ENCODE assay signal across 21 mouse cellular contexts in genomic region chr7:144248686-144249422, GRCm38 (mm10).
DNase-seq lines count a peak whose midpoint lies in the region; ATAC-seq and TF ChIP-seq lines count a peak whose summit lies in the region.
"Had no signal": no experiment of that assay in that cellular context is flagged by ENCODE, and none has a peak within 500 bp of the region (broad histone marks: within the 10 kb centered on the region; RNA-seq: fewer than 3 reads in every experiment).

No protein-coding gene starts in this region.

- 48% methylated on average over 2 of the region's 2 CpGs for WGBS in embryonic facial prominence, embryonic 11.5 days
- 44% methylated on average over 2 of the region's 2 CpGs for WGBS in embryonic facial prominence, embryonic 10.5 days
- 45% methylated on average over 2 of the region's 2 CpGs for WGBS in thymus, adult 2 months

- no peak for ATAC-seq in embryonic facial prominence, embryonic 11.5 days (replicated peaks; ENCODE audit: insufficient number of reproducible peaks, low FRiP score, low TSS enrichment, low read depth)
- ATAC-seq: midbrain, embryonic 15.5 days had no signal

- H3K4me2 ChIP-seq in embryonic facial prominence, embryonic 11.5 days (ENCODE audit: low read depth, low read length) = no peak overlapping the region
- H3K4me2 ChIP-seq: heart, embryonic 12.5 days; hindbrain, embryonic 12.5 days; limb, embryonic 15.5 days; midbrain, embryonic 15.5 days; neural tube, embryonic 15.5 days had no signal

- DNase-seq in embryonic facial prominence, embryonic 11.5 days (ENCODE audit: low spot score) = peak; percentile 16
- DNase-seq in embryonic facial prominence, embryonic 10.5 days (ENCODE audit: low spot score) = no peak
- no peak for DNase-seq in left cerebral cortex, adult 2 months (ENCODE audit: extremely low spot score in 1 of 2, low spot score in 2 of 2)
- DNase-seq in left cerebral cortex, postnatal 25 days (ENCODE audit: low spot score in 2 of 2) = no peak
- peak; percentile 77 for DNase-seq in ZHBTc4 (ENCODE audit: low read depth, low spot score)
- DNase-seq in thymus, adult 2 months = no peak
- no peak for DNase-seq in embryo, embryonic 10 days (ENCODE audit: low spot score)
- DNase-seq: cerebellum, adult 9-11 months; heart, postnatal 14 days; layer of hippocampus, postnatal 36 days; lung, postnatal 14 days; right cerebral cortex, postnatal 25 days; thymus, adult 18-20 months had no signal

- H3K36me3 ChIP-seq in embryonic facial prominence, embryonic 11.5 days (replicated peaks; ENCODE audit: control insufficient read depth, insufficient read depth, low read depth, low read length) = no peaks in the 10 kb centered on the region
- H3K36me3 ChIP-seq in embryonic facial prominence, embryonic 10.5 days (replicated peaks) = no peaks in the 10 kb centered on the region
- H3K36me3 ChIP-seq in E14TG2a.4 (ENCODE audit: insufficient read depth, low read length) = no peaks in the 10 kb centered on the region
- H3K36me3 ChIP-seq in thymus, adult 2 months (ENCODE audit: control insufficient read depth, insufficient read depth, low read length) = no peaks in the 10 kb centered on the region
- H3K36me3 ChIP-seq: G1E; heart, embryonic 12.5 days; hindbrain, embryonic 12.5 days; limb, embryonic 15.5 days; midbrain, embryonic 15.5 days; neural tube, embryonic 15.5 days had no signal

- no peak overlapping the region for H3K4me3 ChIP-seq in embryonic facial prominence, embryonic 11.5 days (ENCODE audit: low read depth, low read length)
- H3K4me3 ChIP-seq in embryonic facial prominence, embryonic 10.5 days = no peak overlapping the region
- H3K4me3 ChIP-seq in left cerebral cortex, adult 2 months = no peak overlapping the region
- no peak overlapping the region for H3K4me3 ChIP-seq in E14TG2a.4 (replicated peaks; ENCODE audit: low read length)
- H3K4me3 ChIP-seq in thymus, adult 2 months (ENCODE audit: control insufficient read depth, insufficient read depth, low read length) = no peak overlapping the region
- H3K4me3 ChIP-seq: heart, embryonic 12.5 days; hindbrain, embryonic 12.5 days; limb, embryonic 15.5 days; megakaryocyte, embryonic 14.5 days; midbrain, embryonic 15.5 days; neural tube, embryonic 15.5 days had no signal

- H3K27me3 ChIP-seq in embryonic facial prominence, embryonic 11.5 days (ENCODE audit: control insufficient read depth, insufficient read depth, low read length) = no peaks in the 10 kb centered on the region
- no peaks in the 10 kb centered on the region for H3K27me3 ChIP-seq in embryonic facial prominence, embryonic 10.5 days (replicated peaks; ENCODE audit: low read depth, poor library complexity, severe bottlenecking)
- peaks cover 5% of the 10 kb centered on the region; the same call in 1 of the 2 replicates for H3K27me3 ChIP-seq in E14TG2a.4 (ENCODE audit: insufficient read depth, low read length)
- H3K27me3 ChIP-seq in thymus, adult 2 months (ENCODE audit: control insufficient read depth, insufficient read depth, low read length) = no peaks in the 10 kb centered on the region
- H3K27me3 ChIP-seq: hindbrain, embryonic 12.5 days; limb, embryonic 15.5 days; midbrain, embryonic 15.5 days; neural tube, embryonic 15.5 days had no signal

- H3K4me1 ChIP-seq in embryonic facial prominence, embryonic 11.5 days (ENCODE audit: control insufficient read depth, insufficient read depth, low read length) = no peaks in the 10 kb centered on the region
- no peaks in the 10 kb centered on the region for H3K4me1 ChIP-seq in embryonic facial prominence, embryonic 10.5 days
- peaks cover 13% of the 10 kb centered on the region for H3K4me1 ChIP-seq in E14TG2a.4 (replicated peaks; ENCODE audit: low read depth, low read length)
- no peaks in the 10 kb centered on the region for H3K4me1 ChIP-seq in thymus, adult 2 months (replicated peaks; ENCODE audit: control insufficient read depth, insufficient read depth, low read length)
- H3K4me1 ChIP-seq: heart, embryonic 12.5 days; hindbrain, embryonic 12.5 days; limb, embryonic 15.5 days; megakaryocyte, embryonic 14.5 days; midbrain, embryonic 15.5 days; neural tube, embryonic 15.5 days had no signal

- no peak overlapping the region for H3K9ac ChIP-seq in embryonic facial prominence, embryonic 11.5 days (replicated peaks; ENCODE audit: low read length)
- H3K9ac ChIP-seq: heart, embryonic 12.5 days; hindbrain, embryonic 12.5 days; limb, embryonic 15.5 days; midbrain, embryonic 15.5 days; neural tube, embryonic 15.5 days had no signal

- no peaks in the 10 kb centered on the region for H3K9me3 ChIP-seq in embryonic facial prominence, embryonic 11.5 days (replicated peaks; ENCODE audit: control insufficient read depth, low read length)
- H3K9me3 ChIP-seq in embryonic facial prominence, embryonic 10.5 days = no peaks in the 10 kb centered on the region
- H3K9me3 ChIP-seq in E14TG2a.4 (ENCODE audit: low read length) = no peaks in the 10 kb centered on the region
- H3K9me3 ChIP-seq: G1E; heart, embryonic 12.5 days; hindbrain, embryonic 12.5 days; limb, embryonic 15.5 days; megakaryocyte, embryonic 14.5 days; midbrain, embryonic 15.5 days; neural tube, embryonic 15.5 days had no signal

- intact Hi-C loops in left cerebral cortex, adult 2 months (cut with DNase I) = no loop called here
- intact Hi-C loops in left cerebral cortex, postnatal 25 days (cut with DNase I) = no loop called here

- no peak for TF ChIP-seq POLR2A in thymus, adult 2 months (IDR thresholded peaks at IDR 0.05; ENCODE audit: control insufficient read depth, extremely low read depth, insufficient read depth, low read length, poor library complexity)

- peak; percentile 34 for TF ChIP-seq CTCF in left cerebral cortex, adult 2 months (IDR thresholded peaks at IDR 0.05)
- TF ChIP-seq CTCF in E14TG2a.4 (conservative IDR thresholded peaks at IDR 0.05; ENCODE audit: low read length) = peak; percentile 37
- no peak for TF ChIP-seq CTCF in thymus, adult 2 months (IDR thresholded peaks at IDR 0.05; ENCODE audit: borderline replicate concordance, control insufficient read depth, extremely low read depth, insufficient read depth, low read length, poor library complexity)

- H3K27ac ChIP-seq in embryonic facial prominence, embryonic 11.5 days (replicated peaks; ENCODE audit: low read depth, low read length) = no peak overlapping the region
- H3K27ac ChIP-seq in embryonic facial prominence, embryonic 10.5 days (replicated peaks) = no peak overlapping the region
- no peak overlapping the region for H3K27ac ChIP-seq in left cerebral cortex, adult 2 months
- H3K27ac ChIP-seq in thymus, adult 2 months (ENCODE audit: control insufficient read depth, insufficient read depth, low read length) = no peak overlapping the region
- H3K27ac ChIP-seq: hindbrain, embryonic 12.5 days; limb, embryonic 15.5 days; midbrain, embryonic 15.5 days; neural tube, embryonic 15.5 days had no signal

Comparison
In these comparisons a context has a peak if more than half of its experiments do, and no peak if none do; other contexts are left out.
1. DNase-seq: peak in embryonic facial prominence, embryonic 11.5 days (single experiment) and ZHBTc4 (single experiment); none in embryonic facial prominence, embryonic 10.5 days (single experiment), left cerebral cortex, adult 2 months (0 of 2), left cerebral cortex, postnatal 25 days (0 of 2), thymus, adult 2 months (single experiment) and embryo, embryonic 10 days (single experiment).